Mouse (Mus musculus): Measurements from ENCODE around the gene Nup62.

Gene Nup62

GRCm38 (mm10) chr7:44864595-44865542 is 49.0 kb downstream of the Nup62 start:
- WGBS: 52% methylated on average over 24 of the region's 24 CpGs

GRCm38 (mm10) chr7:44866276-44867009 is 50.6 kb downstream of the Nup62 start:
- WGBS: 16% methylated on average over 15 of the region's 15 CpGs

- WGBS: 37% methylated on average over 19 of the region's 19 CpGs
Observed at GRCm38 (mm10) chr7:44867010-44867702, 51.3 kb downstream of the Nup62 start.

- 22% methylated on average over 9 of the region's 9 CpGs for WGBS
Observed at GRCm38 (mm10) chr7:44867802-44868201, 51.9 kb downstream of the Nup62 start.

- WGBS: 5% methylated on average over 16 of the region's 16 CpGs
Observed at GRCm38 (mm10) chr7:44868465-44868864, 52.6 kb downstream of the Nup62 start.

- WGBS: 1% methylated on average over 108 of the region's 108 CpGs
Observed at GRCm38 (mm10) chr7:44868919-44869696, 53.2 kb downstream of the Nup62 start.

- 5% methylated on average over 29 of the region's 29 CpGs for WGBS
Observed at GRCm38 (mm10) chr7:44869697-44870528, 54.0 kb downstream of the Nup62 start, which contains the start of gene Ptov1. TSS of gene Ptov1 (minus strand) at chr7:44869788.

DNA sequence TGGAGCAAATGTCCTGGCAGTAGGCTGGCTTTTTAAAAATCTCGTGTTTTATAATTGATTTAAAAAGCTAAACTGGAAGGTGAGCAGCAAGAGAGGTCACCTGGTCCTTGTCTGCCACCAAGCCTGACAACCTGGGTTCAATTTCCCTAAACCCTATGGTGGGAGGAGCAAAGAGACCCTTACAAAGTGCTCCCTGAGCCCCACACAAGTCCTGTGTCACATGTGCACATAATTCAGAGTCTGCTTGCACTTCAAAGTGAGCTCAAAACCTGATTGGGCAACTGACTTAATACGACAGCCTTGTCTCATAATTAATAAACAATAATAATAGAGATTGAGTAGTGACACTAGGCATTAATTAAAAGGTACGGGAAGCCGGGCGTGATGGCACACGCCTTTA is 54.7 kb downstream of the Nup62 start:
- 77% methylated on average over 6 of the region's 6 CpGs for WGBS

GRCm38 (mm10) chr7:44871181-44871580 is 55.3 kb downstream of the Nup62 start:
- WGBS: 50% methylated on average over 1 of the region's 1 CpGs

GRCm38 (mm10) chr7:44871774-44872173 is 55.9 kb downstream of the Nup62 start:
- WGBS: 90% methylated on average over 2 of the region's 2 CpGs

GRCm38 (mm10) chr7:44877833-44878232 is 61.9 kb downstream of the Nup62 start:
- 68% methylated on average over 14 of the region's 14 CpGs for WGBS

All from cerebral cortex, adult 2 months (tissue).